Mouse (Mus musculus) monocyte, adult 2 months (primary cell): ENCODE data around the gene Chrna1.
"Not testable (repeated sequence)": the region's sequence is repeated elsewhere in the genome, so short reads cannot be mapped to it uniquely, and the experiment has no call there.

Experiments used
- DNase-seq, 2 experiments: peaks; one replicate each; pipeline ENCODE4 v3.0.0; 2022; ENCODE audit warnings: low spot score in 2 of 2, low read depth in 1 of 2

The Chrna1 gene

DNA sequence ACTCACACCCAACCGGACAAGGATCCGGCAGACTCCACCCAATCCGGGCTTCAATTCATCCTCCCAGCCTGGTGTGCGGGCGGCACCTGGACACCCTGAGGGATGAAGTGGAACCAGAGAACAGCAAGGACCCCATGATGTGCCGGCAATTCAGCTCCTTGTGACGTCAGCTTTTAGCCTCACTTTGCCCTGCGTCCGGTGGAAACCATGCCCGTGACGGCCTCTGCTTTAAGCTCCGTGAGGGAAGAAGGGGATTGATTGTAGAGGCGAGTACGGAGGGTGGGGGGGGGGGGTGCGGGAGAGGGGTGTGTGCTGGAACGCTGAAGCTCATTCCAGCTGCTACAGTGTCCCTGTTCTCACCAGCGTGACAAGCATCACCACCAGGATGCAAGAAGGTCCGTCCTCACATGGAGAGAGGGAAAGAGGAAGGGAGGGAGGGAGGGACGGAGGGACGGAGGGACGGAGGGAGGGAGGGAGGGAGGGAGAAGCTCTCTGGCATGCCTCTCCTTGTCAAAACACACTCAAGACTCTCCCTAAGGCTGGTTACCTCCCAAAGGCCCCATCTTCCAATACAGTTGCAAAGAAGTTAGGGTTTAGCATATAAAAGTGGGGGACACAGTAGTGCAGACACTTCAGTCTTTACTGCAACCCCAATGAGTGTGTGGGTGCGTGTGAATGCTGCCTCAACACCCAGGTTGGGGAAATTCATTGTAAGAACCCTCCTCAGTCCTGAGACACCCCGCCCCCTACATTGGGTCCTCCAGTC is 19.1 kb downstream of the Chrna1 start:
- DNase-seq, result no peak

- no peak for DNase-seq
Measured at GRCm38 (mm10) chr2:73560445-73560844, 19.7 kb downstream of the Chrna1 start.

DNA sequence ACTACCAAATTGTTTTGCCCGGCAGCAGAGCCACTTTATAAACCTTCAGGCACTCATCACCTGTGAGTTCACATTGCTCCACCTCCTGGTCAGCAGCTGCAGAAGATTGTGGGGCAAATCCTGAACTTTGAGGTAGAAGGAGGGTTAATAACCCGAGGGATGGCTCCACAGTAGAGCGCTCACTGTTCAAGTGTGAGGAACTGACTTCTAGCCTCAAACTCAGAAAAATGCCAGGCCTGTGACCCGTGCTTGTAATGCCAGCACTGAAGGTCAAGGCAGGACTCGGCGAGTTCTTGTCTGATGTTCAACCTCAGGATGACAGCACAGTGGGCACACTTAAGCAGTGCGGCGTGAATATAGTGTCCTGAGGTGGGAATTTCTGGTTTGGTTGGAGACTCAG is 22.2 kb downstream of the Chrna1 start:
- DNase-seq, result no peak

GRCm38 (mm10) chr2:73557061-73557460 is 23.1 kb downstream of the Chrna1 start:
- not testable (repeated sequence) for DNase-seq

GRCm38 (mm10) chr2:73554389-73554788 is 25.7 kb downstream of the Chrna1 start:
- no peak for DNase-seq

DNA sequence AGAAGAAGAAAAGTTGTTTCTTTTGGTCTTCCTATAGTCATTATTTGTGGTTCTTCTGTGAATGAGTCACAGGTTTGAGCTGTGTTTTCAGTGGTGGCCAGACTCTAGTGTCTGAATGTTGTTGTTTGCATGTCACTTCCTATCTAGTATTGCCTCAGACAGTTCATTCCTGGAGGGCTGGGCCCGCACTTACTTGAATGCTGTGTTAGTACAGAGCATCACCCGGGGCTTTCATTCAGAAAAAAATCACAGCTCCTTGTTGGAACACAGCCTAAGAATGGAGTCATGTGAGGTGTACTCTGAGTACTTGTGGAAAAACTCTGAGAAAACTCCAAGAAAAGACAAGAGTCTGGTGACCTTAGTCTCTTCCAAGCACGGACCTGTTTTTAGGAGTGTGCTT is 27.2 kb downstream of the Chrna1 start:
- DNase-seq, result no peak

GRCm38 (mm10) chr2:73550725-73551124 is 29.4 kb downstream of the Chrna1 start:
- DNase-seq, result no peak

- peak in 1 of 2 experiments; percentile 21 for DNase-seq
Measured at GRCm38 (mm10) chr2:73548542-73548941, 31.6 kb downstream of the Chrna1 start.

- DNase-seq, result no peak
Measured at GRCm38 (mm10) chr2:73547256-73547655, 32.9 kb downstream of the Chrna1 start.

DNA sequence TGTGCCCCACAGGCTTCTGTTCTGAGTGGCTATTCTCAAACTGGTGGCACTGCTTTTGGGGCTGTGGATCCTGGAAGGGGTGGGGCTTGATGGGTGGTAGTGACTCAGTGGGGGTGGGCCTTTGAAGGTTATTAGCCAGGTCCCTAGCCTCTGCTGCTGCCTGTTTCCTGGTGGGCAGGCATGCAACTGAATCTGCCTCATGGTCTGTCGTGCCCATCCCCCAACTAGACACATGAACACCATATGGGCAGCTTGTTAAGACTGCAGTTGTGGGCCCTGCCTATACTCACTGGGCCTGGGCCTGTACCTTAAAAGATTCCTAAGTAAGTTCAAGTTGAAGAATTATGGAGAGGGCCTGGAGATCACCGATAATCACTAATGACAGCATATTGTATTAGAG is 34.6 kb downstream of the Chrna1 start:
- no peak for DNase-seq

- DNase-seq, result peak; percentile 16 to 24
Measured at GRCm38 (mm10) chr2:73540450-73541162, 39.5 kb downstream of the Chrna1 start.

DNA sequence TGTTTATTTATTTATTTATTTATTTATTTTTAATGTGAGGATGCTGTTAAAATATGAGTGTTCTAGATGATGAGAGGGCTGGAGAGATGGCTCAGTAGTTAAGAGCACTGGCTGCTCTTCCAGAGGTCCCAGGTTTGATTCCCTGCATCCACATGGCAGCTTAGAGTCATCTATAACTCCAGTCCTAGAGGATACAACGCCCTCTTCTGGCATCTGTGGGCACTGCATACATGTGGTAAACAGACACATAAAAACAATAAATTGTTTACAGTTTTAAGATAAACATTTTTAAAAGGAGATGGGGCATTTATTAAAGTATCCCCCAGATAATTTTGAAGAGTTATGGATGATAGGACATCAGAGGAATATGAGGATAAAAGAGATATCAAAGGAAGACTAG is 40.4 kb downstream of the Chrna1 start:
- no peak for DNase-seq

GRCm38 (mm10) chr2:73539141-73539540 is 41.0 kb downstream of the Chrna1 start:
- no peak for DNase-seq

DNA sequence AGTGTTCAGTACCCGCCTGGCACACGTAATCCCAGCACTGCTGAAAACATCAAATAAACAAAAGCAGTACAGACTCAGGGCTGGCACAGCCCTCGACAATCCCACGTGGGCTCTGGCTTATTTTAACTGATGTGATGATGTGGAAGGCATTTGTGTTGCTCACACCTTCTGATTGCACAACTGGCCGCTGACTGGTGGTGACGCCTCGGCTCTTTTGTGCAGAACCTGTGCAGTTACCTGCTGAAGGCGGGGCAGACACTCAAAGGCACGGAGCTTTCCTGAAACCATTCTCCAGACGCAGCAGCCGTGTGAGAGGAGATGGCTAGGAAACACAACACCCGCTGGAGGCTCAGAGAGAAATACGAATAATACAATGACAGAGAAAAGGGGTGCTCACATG is 41.5 kb downstream of the Chrna1 start:
- DNase-seq, result no peak

DNA sequence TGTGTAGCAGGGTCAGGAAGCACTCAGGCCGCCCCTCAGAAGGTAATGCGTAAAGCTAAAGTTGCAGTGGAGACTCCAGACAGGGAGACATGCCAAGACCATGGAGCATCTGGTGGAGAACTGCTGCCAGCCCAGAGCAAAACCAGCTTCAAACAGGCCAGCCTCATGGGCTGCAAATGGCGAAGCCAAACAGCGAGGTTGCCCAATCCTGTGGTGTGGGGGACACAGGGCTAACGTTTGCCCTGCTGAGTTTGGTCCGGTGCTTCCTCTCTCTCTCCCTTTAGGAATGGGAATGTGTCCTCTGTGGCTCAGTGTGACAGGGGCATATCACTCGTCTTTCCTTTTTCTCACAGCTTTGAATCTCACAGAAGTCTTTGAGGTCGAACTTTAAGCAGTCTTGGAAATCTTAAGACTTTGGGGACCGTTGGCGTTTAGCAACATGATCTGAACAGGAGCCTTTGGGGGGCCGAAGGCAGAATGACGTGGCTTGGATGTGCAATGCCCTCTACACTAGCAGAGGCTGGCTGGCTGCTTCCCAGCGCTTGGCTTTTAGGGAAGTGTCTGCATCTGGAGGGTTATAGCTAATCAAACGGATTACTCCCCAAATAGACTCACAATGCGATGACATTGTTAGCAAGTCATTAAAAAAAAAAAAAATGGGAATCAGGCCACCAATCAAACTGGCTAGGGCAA is 43.9 kb downstream of the Chrna1 start:
- no peak for DNase-seq

DNA sequence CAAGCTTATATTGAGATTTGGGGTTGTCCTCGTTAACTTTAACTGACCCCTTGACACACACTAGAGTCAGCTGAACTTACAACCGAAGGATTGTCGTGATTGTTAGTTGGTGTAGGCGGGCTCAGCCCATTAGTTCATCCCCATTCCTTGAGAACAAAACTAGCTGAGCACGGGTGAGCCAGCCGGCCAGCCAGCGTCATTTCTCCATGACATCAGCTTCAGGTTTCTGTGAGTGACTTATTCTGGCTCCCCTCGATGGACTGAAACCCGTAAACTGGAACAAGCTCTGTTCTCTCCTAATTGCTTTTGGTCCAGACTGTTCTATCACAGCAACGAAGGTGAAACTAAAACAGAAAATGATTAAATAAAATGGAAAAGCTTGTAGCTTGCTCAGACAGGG is 45.4 kb downstream of the Chrna1 start:
- no peak for DNase-seq

- no peak for DNase-seq
Measured at GRCm38 (mm10) chr2:73530487-73530886, 49.7 kb downstream of the Chrna1 start.

DNA sequence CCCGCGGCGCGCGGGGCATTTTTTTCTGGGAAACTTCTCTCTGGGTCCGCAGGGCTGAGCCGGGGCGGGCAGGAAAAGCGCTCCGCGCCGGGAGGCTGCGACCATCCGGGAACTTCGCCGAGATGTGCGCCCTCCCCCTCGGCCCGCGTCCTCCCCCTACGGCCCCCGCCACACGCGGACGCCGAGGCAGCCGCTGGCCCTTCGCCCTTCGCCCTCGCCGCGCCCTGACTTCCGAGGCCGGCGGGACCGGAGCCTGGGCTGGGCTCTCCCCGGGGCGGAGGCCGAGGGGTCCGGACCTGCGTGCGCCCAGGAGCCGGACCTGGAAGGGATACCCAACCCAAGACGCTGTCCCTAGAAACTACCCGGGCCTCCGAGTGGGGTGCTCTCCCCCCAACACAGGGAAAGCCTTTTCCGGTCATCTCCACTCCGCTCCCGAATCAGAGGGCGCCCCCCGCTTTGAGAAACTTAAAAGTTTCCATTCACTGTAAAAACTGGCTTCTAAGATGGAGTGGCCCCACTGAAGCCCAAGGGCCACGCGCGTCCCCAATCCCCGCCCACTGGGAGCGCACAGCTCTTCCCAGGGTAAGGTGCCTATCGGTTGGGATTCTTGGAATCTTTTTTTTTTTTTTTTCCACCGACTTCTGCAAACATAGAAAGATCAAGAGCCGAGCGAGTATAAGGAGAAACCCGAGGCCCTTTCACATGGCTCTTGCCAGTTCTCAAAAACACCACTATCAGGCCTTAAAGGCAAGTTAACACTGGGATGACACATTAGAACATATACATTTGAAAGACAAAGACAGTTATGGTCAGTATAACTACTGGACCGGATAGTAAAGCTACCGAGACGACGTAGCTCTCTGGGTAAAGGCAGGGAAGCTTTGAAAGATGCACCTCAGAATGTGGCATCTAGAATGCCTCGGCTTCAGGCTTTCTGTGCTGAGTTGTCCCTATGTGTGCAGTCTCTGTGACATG is 50.5 kb downstream of the Chrna1 start, which contains the start of gene Wipf1:
Gene Wipf1 (minus strand): TSS at position 379 of the 975 bp plus-strand sequence.
- DNase-seq, result no peak

- no peak for DNase-seq
Measured at GRCm38 (mm10) chr2:73528516-73529355, 51.4 kb downstream of the Chrna1 start.

DNA sequence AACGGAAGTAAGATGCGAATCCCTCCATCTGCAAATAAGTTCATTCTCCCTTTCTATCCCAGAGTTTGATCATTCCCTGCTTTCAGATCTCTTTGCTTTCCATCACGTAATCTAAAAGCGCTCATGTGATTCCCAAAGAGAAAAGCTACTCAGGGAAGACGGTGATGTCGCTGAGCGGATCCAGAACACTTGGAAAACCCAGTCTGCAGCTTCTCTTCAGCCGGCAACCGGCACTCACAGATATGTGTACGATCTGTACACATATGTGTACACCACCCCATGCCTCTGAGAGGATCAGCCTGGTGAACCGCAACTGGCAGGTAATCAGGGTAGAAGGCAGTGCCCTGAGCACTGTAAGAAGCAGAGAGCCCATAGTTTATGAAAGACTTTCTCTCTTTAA is 52.2 kb downstream of the Chrna1 start:
- DNase-seq, result no peak
